Mouse (Mus musculus) A20 (cell line): ENCODE results near the gene Pcx.

Experiments used
- DNase-seq: peaks from one replicate; pipeline ENCODE4 v3.0.0-alpha.2; 2011; ENCODE audit warnings: low read depth, low spot score

Pcx gene

GRCm38 (mm10) chr19:4509986-4510963 is at the start of gene Pcx:
Pcx (plus strand) TSS chr19:4510472.
- peak; percentile 100 for DNase-seq

- DNase-seq, result no peak
Measured at GRCm38 (mm10) chr19:4461981-4462380, 48.3 kb upstream of the Pcx start.

- DNase-seq, result no peak
Measured at GRCm38 (mm10) chr19:4464666-4465065, 45.6 kb upstream of the Pcx start.

GRCm38 (mm10) chr19:4468363-4468762 is 41.9 kb upstream of the Pcx start:
- DNase-seq, result peak; percentile 51

GRCm38 (mm10) chr19:4473549-4473948 is 36.7 kb upstream of the Pcx start:
- DNase-seq, result no peak

GRCm38 (mm10) chr19:4474739-4475138 is 35.5 kb upstream of the Pcx start:
- DNase-seq, result no peak

- DNase-seq, result no peak
Measured at GRCm38 (mm10) chr19:4475224-4475925, 34.9 kb upstream of the Pcx start.

GRCm38 (mm10) chr19:4476601-4477257 is 33.5 kb upstream of the Pcx start:
- DNase-seq, result no peak

- DNase-seq, result no peak
Measured at GRCm38 (mm10) chr19:4477345-4478189, 32.7 kb upstream of the Pcx start, which contains the start of gene Syt12. Syt12 (minus strand) TSS chr19:4477447.

GRCm38 (mm10) chr19:4478190-4478516 is 32.1 kb upstream of the Pcx start:
- peak; percentile 29 for DNase-seq

- no peak for DNase-seq
Measured at GRCm38 (mm10) chr19:4480041-4480440, 30.2 kb upstream of the Pcx start.

- no peak for DNase-seq
Measured at GRCm38 (mm10) chr19:4481326-4481725, 28.9 kb upstream of the Pcx start.

GRCm38 (mm10) chr19:4482111-4482859 is 28.0 kb upstream of the Pcx start:
- DNase-seq, result no peak

- DNase-seq, result no peak
Measured at GRCm38 (mm10) chr19:4485006-4485405, 25.3 kb upstream of the Pcx start.

- DNase-seq, result no peak
Measured at GRCm38 (mm10) chr19:4487877-4488276, 22.4 kb upstream of the Pcx start.

GRCm38 (mm10) chr19:4491080-4491695 is 19.1 kb upstream of the Pcx start:
- no peak for DNase-seq

GRCm38 (mm10) chr19:4492526-4493296 is 17.6 kb upstream of the Pcx start:
- no peak for DNase-seq

- no peak for DNase-seq
Measured at GRCm38 (mm10) chr19:4494707-4495106, 15.6 kb upstream of the Pcx start.

- no peak for DNase-seq
Measured at GRCm38 (mm10) chr19:4495814-4496213, 14.5 kb upstream of the Pcx start.
